Mouse (Mus musculus) lung, postnatal 4 days (tissue): ENCODE measurements around the gene Cilp2.

Experiments
- DNase-seq, 2 experiments: peaks; one replicate each; pipeline ENCODE4 v3.0.0; 2021

Gene Cilp2

DNA sequence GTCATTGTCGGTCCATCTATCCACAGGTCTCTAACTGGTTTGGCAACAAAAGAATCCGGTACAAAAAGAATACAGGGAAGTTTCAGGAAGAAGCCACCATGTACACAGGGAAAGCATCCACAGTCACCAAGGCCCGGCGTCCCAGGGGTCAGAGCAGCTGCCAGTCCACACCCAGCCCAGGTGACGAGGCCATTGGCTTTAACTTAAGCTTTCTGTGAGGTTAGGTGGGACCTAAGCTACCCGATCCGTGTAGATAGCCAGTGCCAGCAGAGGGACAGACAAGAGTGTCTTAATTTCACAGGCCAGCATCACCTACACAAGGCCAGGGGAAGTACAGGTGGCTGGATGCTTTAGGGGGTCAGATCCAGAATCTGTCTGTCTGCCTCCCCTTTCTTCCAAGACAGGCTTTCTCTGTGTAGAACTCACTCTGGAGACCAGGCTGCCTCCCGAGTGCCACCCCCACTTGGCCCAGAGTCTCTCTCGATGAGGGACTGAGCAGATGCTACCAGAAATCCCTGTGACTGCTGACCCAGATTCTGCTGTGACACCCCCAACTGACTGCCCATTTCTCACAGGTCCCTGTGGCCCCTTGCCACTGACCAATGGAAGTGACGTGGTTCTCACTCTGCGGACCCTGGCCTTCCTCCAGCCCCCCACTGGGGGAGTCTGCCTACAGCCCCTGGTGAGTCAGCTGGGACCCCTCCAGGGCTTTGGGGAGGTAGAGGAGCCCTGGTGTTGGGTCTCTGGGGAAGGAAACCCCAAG lies 17.3 kb downstream of the Cilp2 start:
- peak in 1 of 2 experiments; percentile 20 for DNase-seq

DNA sequence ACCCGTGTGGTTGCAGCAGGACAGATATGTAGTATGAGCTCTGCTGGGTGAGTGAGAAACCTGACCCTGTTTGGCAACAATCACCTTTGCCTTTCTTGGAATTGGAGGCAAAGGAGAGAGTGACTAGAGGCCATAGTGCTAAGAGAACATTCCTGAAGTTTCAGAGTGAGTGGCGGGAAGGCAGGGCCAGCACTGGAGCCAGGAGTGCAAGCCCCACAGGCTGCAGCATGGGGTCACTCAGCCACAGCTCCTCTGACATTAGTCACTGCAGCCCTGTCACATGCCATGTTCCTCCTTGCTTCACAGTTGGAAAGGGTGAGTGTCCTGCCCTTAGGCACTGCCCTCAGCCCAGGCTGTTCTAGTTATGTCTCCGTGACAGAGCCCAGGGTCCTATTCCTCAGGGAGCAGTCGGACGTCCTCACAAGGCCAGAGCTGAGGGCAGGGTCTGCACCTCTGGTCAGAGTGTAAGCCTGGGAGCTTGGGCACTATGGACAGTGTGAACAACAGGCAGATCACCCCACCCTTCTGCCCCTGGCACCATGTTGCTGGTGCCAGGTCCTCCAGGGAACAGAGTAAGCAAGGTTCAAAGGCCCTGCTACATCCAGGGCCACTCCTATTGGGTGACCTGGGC lies 19.7 kb downstream of the Cilp2 start:
- peak in 1 of 2 experiments; percentile 44 for DNase-seq

DNA sequence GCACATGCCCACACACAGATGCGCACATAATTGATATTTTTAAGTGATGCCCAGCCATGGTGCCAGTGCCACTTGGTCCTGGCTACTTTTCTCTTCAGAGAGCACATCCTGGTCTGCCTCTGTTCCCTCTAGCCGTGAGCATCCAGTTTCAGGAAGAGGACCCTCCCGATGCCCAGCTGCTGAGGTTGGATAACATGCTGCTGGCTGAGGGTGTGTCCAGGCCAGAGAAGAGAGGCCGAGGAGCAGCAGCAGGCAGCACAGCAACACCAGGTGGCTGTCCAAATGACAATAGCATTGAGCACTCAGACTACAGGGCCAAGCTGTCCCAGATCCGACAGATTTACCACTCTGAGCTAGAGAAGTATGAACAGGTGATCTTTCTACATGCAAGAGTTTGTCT lies 23.3 kb downstream of the Cilp2 start:
- peak in 1 of 2 experiments; percentile 12 for DNase-seq

DNA sequence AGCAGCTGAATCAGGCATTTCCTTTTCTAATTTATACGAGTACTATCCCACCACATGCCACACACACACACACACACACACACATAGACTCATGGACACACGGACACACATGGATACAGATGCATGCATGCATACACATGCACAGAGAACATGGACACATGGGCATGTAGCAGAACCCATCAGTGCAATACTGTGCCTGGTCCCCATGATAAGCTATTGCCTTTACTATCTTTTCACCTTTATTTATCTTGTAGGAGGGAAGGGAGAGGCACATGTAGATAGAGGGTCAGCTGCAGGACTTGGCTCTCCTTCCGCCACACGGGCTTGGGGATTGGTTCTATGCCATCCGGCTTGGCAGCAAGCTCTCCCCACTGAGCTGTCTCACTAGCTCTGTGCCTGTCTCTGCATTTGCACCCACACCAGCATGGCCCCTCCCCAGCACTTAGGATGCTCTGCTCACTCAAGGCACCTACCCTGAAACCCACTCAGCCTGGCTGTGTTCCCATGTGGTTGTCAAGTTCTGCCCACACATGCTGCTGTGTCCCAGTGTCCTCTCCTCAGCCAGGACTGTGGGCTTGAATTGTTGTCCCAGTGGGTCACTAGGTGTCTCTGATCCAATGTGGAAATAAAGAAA lies 24.0 kb downstream of the Cilp2 start:
- DNase-seq = peak in 1 of 2 experiments; percentile 8

DNA sequence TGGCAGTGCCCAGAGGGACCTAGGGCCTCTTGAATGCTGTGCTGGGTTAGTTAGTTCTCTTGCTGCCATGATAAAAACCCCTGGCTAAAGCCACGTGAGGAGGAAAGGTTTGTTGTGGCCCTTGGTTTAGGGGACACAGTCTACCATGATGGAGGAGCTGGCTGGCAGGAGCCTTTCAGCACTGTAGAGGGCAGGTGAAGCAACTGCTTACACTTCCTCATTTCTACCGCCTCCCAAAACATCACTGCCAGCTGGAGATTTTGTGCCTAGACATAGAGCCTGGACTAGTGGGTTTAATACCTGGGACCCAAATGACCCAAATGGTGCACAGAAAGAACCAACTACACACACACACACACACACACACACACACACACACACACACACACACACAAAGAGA lies 26.2 kb downstream of the Cilp2 start:
- DNase-seq = no peak

DNA sequence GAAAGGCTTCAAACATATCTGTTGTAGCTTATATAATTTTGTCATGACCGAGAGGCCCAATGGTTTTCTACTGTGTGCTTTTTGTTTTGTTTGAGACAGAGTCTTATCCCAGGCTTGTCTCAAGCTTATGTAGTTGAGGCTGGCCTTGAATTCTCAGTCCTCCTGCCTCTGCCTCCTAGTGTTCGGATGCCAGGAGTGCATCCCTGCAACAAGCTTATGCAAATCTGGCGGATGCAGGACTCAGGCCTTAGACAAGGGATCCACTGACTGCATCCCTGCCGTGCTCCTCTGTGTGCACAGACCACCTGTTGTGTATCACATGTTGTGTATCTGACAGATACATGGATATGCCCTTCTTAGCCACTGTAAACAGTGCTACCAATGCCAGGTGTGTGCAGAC lies 26.7 kb downstream of the Cilp2 start:
- peak in 1 of 2 experiments; percentile 16 for DNase-seq

DNA sequence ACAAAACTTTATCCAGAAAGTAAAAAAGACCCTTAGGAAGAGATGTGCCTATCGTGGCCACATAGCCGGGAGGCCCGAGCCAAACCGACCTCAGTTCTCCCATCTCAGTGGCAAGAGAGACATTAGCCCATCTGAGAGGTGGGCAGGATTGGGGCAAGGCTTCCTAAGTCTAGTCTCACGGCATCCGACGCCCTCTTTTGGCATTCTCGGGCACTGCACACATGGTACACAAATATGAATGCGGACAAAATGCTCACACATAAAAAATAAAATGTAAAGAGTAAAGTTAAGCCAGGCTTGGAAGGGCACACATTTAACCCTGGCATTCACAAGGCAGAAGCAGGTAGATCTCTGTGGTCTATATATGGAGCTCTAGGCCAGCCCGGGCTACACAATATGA lies 33.6 kb downstream of the Cilp2 start:
- DNase-seq = no peak

DNA sequence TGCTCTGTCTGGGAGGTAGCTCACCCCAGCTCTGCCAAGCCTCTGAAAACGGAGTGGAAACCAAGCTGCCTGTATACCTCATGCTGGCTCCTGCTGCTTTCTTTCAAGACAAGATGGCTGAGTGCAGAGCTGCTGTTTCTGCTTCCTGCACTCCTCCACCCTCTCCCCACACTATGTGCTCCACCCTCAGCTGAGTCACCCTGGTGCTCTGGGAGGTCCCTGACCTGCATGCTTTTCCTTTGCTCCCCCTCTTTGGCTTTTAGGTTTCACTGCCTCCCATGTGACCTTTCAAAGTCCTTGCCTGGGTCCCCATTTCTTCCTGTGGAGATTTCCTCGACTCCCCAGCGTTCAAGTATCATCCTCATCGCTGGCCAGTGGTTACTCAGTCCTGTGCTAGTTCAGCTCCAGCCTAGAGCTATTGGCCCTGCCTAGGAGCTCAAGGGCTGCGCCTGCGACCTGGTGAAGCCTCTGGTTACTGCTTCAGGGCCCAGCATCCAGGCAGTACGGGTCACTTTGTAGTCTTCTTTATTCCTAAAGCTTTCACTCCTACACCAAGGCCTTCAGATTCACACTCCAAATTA lies 36.5 kb downstream of the Cilp2 start:
- no peak for DNase-seq

DNA sequence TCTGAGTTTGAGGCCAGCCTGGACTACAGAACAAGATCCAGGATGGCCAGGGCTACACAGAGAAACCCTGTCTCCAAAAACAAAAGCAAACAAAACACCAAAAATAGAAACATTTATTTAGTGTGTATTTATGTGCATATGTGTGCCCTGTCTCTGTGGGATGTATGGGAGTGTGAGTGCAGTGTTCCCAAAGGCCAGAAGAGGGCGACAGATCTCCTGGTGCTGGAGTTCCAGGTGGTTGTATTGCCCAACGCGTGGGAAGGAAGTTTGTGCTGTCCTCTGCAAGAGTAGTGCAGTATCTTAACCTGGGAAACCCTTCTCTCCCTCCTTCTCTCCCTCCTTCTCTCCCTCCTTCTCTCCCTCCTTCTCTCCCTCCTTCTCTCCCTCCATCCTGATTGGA lies 37.6 kb downstream of the Cilp2 start:
- no peak for DNase-seq

DNA sequence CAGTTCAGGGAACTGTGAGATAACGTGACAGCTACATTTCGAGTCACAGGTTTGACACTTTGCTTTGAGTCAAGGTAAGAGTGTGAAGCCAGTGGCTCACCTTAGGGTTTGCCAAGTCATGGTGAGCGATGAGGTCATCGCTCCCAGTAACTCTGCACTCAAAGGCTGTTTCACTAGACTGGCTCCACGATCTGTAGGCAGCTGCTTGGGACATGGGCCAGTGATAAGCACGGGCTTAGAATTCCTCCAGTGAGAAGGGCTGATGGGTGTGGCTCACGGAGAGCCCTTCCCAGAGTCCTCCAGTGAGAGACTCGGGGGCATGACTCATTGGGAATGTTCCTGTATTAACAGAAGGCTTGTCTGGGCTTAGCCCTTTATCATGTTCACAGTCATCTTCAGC lies 38.5 kb downstream of the Cilp2 start:
- DNase-seq = peak; percentile 56 to 83

DNA sequence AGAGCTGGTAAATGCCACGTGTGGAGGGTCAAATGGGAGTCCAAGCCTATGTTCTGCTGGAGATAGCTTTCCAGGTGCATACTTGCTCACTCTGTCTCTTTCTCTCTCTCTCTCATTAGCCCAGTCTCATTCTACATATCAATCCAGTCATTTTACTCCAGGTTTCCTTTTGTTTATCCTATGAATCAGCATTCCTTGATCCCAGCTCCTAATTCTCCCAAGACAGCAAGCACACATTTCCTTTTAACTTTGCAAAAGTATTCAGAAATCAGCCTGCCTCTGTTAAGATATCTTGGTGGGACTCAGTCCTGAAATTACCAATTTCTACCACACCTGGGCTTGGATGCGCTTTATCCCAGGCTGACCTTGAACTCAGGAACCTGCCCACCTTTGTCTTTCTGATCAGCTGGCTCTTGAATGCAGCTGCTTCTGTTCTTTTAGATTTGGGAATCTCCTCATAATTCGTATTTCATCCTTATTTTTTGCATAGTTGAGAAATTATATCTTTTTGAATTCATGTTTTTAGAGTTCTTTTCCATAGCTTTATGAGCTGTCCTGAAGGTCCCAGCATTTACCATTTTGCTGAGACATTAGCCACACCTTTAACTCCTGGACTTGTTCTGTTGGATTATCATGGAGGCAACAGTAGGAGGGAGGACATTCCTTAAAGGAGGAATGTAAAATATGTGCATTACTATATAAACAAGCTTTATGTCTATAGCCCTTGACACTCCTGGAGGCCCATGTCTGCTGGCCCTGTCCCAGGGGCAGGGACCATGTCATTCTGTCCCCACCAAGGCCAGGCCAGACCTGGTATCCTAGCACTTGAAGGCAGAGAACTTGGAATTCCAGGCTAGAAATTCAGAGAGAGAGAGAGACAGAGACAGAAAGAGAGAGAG lies 40.1 kb downstream of the Cilp2 start:
- DNase-seq = peak in 1 of 2 experiments; percentile 67

DNA sequence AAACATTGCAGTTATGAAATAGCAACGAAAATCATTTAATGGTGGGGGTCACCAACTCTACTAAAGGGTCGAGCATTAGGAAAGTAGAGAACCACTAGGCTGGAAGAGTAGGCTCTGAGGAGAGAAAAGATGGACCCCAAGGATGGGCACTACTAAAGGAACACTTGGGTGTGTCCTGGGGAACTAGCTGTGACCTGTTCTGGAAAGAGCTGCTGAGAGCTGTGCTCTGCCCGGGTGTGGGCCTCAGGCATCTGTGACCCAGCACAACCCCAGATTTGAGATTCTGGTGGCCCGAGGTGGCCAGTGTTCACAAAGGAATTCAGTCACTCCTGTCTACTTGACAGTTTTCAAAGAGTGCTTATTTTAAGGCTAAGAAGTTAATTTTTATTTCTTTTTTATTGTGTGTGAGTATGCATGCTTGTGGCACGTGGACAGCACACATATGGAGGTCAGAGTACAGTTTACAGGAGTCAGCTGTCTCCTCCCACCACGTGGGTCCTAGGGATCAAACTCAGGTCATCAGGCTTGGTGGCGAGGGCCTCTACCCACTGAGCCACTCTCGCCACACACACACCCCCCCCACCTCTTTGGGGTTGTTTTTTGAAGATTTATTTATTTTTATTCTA lies 50.3 kb downstream of the Cilp2 start:
- DNase-seq = no peak

DNA sequence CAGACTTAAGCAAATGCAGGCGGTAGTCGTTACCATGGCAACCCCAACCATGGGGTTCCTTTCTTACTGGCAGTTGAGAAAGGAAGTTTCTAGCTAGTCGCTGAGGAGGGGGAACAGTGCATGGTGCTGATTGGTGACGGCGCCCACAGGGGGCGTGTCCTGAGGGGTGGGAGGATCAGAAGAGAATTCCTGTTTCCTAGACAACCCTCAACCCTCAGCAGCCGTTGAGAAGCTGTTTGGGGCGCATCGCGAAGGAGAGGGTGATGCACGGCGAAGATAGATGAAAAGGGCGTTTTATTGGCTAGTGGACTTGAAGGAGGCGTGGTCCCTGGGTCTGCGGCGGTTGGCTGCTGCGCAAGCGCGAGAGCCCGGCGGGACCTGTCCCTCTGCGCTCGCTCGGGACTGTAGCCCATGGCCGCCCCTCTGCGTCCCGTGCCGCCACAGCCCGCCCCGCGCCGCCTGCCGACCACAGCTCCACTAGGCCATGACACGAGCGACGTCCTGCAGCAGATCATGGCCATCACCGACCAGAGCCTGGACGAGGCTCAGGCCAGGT lies 55.1 kb downstream of the Cilp2 start, which contains the start of gene Pbx4:
Pbx4 (plus strand) TSS at position 194 of the 556 bp plus-strand sequence.
- peak; percentile 85 to 88 for DNase-seq
